Mouse (Mus musculus) layer of hippocampus, adult 9-10 months (tissue): ENCODE data around the gene Ankrd55.
"Not testable (repeated sequence)": the region's sequence is repeated elsewhere in the genome, so short reads cannot be mapped to it uniquely, and the experiment has no call there.

Source experiments
- DNase-seq: peaks from one replicate; pipeline ENCODE4 v3.0.0; 2022; ENCODE audit warnings: low spot score

The Ankrd55 gene

DNA sequence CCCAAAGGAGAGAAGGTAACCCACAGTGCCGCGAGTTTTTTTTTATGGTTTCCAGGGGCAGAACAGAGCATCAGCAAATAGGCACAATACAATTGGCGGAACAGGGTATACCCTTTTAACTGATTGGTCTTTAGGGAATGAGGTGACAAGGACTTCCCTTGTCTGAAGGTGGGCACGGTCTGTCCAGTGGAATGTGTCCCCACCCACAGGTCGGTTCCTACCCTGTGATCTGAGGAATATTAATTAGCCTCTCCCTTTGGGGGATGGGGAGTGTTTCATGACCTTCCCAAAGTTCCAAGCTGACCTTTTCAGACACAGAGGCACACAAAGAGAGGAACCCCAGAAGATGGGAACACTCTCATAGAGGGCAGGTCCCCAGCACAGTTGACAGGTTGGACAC, 124.6 kb downstream of the Ankrd55 start:
- DNase-seq, result no peak

DNA sequence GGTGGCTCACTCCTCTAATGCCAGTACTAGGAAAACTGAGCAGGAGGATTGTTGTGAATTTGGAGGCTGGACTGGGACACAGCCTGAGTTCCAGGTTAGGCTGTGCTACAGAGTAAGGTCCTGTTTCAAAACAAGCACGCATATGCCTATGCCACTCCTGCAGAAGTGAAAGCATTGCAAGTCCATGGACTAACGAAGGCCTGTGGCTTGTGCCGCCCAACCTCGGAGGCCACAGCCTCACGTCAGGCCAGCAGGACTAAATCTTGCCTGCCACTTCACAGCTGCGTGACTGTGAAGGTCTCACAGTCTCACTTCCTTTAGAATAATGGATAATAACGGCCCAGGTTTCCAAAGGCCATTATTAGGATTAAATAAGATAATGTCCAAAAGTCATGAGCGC, 125.4 kb downstream of the Ankrd55 start:
- no peak for DNase-seq

DNA sequence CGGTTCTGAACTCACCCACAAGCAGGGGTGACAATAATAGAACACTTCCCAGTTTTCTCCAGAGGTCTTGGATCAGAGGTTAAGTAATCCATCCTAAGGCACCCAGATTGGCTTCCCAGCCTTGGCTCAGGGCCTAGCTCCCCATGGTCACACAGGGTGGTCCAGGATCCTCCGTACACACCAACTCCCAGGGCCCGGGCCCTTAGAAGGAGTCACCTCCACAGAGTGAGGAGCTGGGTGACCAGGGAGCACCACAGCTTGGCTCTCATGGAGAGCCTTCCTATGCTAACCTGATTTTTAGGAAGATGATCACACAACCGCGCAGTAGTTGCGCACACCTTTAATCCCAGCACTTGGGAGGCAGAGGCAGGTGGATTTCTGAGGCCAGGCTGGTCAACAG, 127.6 kb downstream of the Ankrd55 start:
- no peak for DNase-seq

DNA sequence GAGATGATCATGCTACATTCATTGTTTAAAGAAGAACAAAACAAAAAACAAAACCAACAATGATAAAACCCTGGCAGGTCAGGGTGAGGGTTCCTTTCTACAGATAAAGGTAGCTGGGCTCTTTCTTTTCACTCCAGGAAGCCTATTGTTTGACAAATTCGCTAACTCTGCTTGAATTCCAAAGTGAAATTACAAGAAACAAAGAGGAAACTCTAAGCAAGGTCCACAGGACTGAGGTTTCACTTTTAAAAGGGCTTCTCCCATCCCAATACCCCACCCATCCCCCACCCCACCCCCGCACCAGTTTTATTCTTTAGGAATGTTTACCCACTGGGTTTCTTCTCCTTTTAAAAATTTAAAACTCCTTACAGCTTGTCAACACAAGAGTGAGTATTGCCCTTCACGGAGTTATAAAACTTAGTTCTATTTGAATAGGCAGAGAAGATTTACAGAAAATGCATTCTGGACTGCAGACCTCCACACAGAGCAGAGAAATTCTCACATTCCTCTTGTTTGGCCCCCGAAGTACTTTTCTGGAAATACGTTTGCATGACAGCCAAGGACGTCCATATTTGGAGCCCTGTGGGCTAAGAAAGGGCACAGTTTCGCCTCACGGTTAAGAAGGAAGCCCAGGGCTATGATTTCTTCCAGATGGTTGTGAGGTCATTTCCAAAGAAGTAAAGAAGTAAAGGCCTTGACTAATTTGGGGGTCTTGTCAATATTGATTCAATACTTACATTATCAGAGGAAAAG, 128.3 kb downstream of the Ankrd55 start:
- DNase-seq, result no peak

DNA sequence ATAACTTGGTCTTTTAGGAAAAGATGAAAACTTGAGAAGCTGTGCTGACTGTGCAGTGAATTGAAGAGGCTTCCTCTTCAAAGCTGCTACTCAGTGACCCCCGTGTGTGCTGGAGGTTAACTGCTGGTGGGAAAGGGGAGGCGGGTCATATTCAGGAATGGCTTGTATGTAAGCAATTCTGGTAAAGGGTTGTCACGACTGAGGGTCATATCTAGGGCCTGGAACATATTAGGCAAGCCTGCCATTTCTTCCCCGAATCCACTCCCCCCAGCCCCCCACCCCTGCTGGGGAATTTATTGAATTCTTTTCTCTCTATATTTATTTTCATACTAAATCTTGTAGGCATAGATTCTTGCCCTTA, 128.9 kb downstream of the Ankrd55 start:
- no peak for DNase-seq

DNA sequence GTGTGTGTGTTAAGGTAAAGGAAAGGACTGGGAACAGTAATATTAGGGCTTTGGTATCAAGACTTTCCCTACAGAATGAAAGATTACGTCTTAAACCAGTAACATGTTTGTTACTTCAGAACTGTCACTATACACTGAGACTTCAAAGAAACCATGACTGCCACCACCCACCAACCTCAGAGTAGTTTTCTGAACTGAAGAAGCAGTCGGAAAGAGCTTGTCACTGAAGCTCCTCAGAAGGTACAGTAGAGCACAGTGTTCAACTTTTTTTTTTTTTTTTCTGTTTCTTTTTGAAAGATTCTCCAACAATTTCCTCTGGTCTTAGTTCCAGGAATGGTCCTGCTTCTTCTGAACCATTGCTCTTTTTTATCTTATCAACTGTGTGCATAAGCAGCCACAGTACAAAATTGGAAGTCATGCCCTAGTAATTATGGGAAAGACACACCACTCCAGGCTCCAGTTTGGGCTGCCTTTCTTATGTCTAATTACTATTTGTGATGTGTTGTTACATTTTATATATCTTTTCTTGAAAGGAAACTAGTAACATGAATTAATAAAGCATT, 129.7 kb downstream of the Ankrd55 start:
- DNase-seq, result no peak

DNA sequence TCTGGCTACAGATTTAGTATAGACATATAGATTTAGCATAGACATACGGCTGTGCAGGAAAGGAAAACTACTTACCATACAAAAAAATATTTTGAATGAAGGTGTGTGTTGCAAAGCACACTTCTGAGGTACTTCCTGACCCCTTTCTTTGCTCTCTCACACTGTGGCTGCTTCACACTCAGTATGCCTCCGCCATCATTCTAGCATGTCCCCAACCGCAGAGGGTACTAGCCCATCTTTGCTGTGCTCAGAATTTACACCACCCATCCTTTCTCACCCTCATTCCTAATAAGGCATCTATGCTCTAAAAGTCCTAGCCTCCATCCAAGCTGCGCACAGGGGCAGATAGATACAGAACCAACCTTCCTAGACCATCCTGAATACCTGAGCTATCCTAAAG, 130.3 kb downstream of the Ankrd55 start:
- DNase-seq, result no peak

DNA sequence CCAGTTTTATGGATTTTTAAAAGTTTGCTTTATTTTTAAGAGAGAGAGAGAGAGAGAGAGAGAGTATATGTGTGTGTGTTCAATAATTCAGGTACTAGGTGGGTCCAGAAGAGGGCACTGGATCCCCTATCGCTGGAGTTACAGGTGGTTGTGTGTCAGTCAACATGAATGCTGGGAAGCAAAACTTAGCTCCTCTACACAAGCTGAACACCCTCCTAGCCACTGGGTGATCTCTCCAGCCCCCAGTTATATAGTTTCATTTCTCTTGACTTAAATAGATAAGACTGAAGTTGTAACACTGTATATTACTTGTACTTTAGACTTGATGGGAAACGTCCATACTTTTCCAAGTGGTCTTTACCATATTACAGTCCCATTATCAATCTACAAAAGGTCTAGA, 136.0 kb downstream of the Ankrd55 start:
- no peak for DNase-seq

DNA sequence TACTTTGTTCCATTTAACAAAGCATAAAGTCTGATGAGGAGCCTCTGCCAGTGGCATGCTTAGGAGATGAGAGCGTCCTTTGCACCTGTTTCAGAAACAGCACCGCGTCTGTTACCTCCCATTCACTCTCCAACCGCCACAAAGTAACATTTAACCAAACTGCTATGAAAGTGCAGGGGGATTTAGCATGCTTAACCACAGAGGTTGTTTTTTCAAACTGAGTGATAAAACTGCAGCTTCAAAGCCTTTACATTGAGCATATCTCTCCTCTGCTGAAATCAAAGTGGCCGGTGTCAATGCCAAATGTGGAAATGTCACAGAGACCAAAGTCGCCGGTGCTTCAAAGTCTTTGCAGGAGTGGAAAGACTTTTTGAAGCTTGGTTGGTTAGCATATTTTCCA, 136.4 kb downstream of the Ankrd55 start:
- no peak for DNase-seq

DNA sequence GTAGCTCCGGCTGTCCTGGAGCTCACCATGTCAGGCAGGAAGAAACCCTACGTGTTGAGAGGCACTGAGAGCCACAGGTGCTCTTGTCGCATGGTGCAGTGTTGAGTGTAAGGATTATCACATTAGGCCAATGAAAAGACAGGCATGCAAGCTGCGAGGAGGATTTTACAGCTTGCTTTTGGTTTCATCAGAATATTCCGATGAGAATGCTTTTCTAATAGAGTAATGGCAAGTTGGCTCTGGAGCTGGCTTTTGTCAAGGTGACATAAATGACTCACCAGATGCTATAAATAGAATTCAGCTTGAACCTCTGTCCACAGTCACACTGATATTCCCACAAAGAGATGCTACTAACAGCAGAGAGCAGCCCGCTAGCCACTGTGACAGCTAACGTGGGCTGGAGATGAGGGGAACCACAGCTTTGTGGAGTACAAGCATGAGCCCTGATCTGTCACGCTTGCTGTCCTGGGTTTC, 137.0 kb downstream of the Ankrd55 start:
- DNase-seq, result no peak

DNA sequence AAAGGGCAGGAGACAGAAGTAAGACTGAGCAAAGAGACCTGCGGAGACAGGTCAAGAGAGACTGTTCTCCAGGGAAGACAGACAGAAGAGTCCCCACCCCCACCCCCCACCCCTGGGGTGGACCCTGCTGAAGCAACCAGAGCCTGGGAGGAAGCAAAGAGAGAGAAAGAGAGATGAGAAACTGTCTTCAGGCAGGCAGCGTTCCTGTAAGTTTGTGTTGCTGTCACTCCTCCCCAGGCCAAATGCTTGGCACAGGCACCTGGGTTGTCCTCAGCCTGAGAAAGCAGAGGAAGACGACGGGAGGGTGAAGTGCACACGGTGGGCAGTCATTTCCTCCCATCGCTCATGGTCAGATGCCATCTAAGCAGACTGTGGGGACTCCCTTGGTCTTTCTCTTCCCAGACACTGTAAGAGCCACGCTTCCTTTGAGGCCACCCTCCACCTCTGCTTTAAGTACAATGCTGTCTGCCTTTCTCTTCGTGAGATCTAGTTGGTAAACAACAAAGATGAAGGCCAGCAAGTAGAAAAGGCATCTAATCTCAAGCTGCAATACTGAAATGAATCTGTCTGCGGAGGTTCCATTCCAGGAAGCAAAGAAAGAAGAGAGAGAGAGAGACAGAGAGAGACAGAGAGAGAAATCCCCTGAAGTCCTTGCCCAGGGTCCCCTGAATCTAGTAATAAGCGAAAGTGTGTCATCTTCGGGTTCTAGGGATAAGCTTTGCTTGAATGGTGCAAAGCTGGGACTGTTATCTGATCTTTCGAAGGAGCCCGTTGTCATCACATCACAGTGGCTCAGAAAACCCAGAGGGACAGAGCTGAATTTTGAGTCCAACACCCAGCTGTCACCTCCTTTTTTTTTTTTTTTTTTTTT, 138.2 kb downstream of the Ankrd55 start:
- no peak for DNase-seq

DNA sequence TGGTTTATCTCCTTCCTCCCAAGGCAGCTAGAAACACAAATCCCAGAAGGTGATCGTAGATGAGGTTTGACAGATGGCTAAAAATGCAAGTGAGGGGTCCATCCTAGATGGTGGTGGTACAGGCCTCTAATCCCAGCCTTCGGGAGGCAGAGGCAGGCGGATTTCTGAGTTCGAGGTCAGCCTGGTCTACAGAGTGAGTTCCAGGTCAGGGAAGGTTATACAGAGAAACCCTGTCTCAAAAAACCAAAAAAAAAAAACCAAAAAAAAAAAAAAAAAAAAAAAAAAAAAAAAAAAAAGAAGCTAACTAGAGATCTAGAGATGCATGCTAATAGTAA, 138.9 kb downstream of the Ankrd55 start:
- DNase-seq, result not testable (repeated sequence)

DNA sequence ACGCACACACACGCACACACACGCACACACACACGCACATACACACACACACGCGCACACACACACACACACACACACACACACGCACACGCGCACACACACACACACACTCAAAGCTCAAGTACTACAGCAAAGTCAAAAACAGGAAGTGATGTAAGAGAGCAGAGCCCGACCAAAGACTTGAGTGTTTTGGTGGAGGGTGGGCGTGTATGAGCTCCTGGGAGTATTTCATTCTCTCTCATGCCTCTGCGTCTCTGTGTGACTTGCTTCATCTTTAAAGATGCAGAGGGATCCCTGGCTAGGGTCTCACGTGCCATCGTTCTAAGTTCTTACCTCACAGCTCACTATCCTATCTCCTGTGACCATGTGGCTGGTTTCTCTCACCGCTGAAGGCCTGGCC, 139.3 kb downstream of the Ankrd55 start:
- no peak for DNase-seq

DNA sequence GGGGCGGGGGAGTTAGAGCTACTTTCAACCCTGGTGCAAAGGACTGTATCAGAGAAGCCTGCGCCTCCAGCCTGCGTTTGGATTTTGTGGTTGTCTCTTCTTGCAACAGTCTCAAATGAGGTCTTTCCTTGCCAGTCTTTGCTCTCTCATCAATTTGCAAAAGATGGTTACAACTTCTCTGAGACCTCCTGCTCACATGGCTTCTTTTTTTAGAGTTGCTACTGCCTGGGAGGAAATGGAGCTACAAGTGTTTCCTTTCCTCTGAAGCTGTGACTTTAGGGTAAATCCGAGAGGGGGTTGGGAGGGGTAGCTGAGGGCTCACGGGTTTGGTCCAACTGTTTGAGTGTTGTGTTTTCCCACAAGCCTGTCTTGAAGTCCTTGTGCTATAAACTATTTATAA, 145.0 kb downstream of the Ankrd55 start:
- DNase-seq, result no peak
